Mouse (Mus musculus): ENCODE measurements at regions not wholly inside any gene's neighbourhood (a gene's known extent, or its start where the extent isn't known, plus 50 kb on each side); places are given as distances from the start of the nearest gene placed in this dataset.

DNA sequence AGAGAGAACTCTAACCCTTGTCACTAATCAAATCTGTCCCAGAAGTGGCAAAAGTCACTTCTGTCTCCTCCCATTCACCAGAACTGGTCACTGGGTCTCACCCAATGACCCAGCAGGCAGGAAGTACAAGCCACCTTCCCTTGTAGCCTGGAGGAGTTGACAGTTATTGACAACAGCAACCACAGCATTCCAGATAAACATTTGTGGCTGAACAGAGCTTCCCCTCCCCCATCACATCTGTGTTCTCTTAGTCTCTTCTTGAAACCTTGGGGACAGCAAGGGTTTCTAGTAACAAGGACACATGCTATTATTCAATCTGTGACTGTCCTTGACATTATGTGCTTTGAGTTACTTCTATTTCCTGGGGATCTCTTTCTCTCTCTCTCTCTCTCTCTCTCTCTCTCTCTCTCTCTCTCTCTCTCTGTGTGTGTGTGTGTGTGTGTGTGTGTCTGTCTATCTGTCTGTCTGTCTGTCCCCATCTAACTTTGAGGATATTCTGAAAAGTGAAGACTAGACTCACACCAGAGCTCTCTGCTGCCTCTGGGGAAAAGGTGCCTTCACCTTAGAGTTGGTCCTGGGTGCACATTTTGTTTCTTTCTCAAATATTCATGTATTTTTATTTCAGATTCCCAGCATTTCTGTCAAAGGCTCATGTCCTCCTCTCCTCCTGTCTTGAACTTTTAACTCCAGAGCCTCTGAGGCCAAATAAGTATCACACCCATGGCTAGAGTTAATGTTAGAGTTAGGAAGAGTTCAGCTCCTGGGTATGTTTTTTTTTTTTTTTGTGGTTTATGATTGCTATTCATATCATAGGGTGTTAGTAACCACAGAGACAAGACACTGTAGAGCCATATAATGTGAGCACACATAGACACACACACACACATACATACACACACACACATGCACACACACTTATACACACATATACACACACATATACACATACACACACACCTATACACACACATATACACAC lies 65.4 kb upstream of the Tut7 start:
- DNase-seq (ENCODE audit: extremely low spot score in 1 of 2, low spot score in 1 of 2), result no peak

DNA sequence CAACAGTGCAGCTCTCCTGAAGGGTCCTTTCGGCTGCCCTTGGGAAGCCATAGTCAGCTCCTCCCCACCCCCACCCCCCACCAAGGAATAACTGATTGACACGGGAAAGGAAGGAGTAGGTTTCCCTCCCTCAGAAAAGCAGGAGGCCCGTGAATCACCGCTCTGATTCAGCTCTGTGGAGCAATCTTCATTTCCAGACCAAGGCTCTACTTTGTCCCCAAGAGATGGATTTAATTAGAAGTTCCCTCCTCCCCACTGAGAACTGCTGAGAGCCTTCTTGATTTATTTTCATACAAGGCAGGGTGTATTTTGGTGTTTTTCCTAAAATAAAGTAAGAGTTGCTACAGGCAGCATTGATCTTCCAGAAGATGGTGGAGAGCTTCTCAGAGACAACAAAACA lies 64.4 kb upstream of the Tut7 start:
- no peak for DNase-seq (ENCODE audit: extremely low spot score in 1 of 2, low spot score in 1 of 2)

- DNase-seq (ENCODE audit: extremely low spot score in 1 of 2, low spot score in 1 of 2), result no peak
These were observed 63.6 kb upstream of the Tut7 start for GRCm38 (mm10) chr13:59886572-59886971.

DNA sequence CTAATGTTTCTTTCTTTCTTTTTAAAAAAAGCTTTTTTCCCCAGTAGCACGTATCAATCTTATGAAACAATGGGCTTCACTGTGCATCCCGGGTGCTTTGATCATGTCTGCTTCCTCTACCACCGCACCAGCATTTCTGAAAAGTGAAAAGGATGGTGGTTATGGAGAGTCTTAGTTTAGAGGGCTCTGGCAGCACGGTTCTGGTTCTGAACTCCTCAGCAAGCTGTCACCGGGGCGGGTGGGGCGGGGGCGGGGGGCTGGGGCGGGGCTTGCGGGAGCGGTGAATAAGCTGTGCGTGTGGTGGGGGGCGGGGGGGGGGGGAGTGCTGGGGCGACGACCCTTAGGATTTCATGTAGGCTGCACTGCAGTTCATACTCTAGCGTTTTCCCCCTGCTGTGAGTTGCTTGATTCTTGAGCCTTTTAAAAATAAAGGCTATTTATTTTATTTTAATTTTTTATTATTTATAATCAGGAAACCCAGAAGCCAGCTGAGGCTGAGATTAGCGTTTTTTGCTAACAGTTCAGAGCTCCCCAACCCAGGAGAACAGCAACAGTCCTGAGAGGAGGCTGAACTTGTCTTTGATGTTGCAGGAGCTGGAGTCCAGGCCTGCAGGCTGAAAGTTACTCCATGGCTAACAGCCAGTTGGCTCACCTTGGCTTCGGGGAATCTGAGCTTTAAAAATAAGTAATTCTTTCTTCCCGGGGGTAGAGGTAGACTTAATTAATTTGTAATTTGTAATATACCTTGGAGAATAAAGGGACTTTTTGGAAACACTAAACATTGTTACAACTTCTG lies 59.2 kb upstream of the Tut7 start:
- DNase-seq (ENCODE audit: extremely low spot score in 1 of 2, low spot score in 1 of 2), result no peak

- DNase-seq (ENCODE audit: extremely low spot score in 1 of 2, low spot score in 1 of 2), result no peak
These were observed 57.1 kb upstream of the Tut7 start for GRCm38 (mm10) chr13:59880055-59880454.

GRCm38 (mm10) chr13:59875637-59876036 lies 52.7 kb upstream of the Tut7 start:
- DNase-seq (ENCODE audit: extremely low spot score in 1 of 2, low spot score in 1 of 2), result no peak

GRCm38 (mm10) chr13:59874137-59874931 lies 51.4 kb upstream of the Tut7 start:
- DNase-seq (ENCODE audit: extremely low spot score in 1 of 2, low spot score in 1 of 2), result no peak
